ENCODE assay signal across 22 mouse cellular contexts in genomic region chr2:3940786-3941185, GRCm38 (mm10).
"Had no signal": no experiment of that assay in that cellular context is flagged by ENCODE, and none has a peak within 500 bp of the region (broad histone marks: within the 10 kb centered on the region; RNA-seq: fewer than 3 reads in every experiment).

No protein-coding gene starts in this region.

- H3K4me2 ChIP-seq: lung, embryonic 15.5 days; midbrain, embryonic 12.5 days; neural tube, embryonic 13.5 days; neural tube, embryonic 15.5 days had no signal

- H3K27ac ChIP-seq: lung, embryonic 15.5 days; macrophage; midbrain, embryonic 12.5 days; neural tube, embryonic 13.5 days; neural tube, embryonic 15.5 days had no signal

- H3K4me3 ChIP-seq: lung, embryonic 15.5 days; megakaryocyte, embryonic 14.5 days; midbrain, embryonic 12.5 days; myocyte; neural tube, embryonic 13.5 days; neural tube, embryonic 15.5 days had no signal

- H3K27me3 ChIP-seq: lung, embryonic 15.5 days; megakaryocyte, embryonic 14.5 days; midbrain, embryonic 12.5 days; neural tube, embryonic 13.5 days; neural tube, embryonic 15.5 days had no signal

- H3K36me3 ChIP-seq: lung, embryonic 15.5 days; midbrain, embryonic 12.5 days; neural tube, embryonic 13.5 days; neural tube, embryonic 15.5 days had no signal

- DNase-seq: liver, postnatal 0 days; lung, adult 2 months; lung, postnatal 14 days; lung, postnatal 36 days; midbrain, embryonic 14.5 days; retina, postnatal 1 day; right cerebral cortex, adult 18-20 months; right cerebral cortex, postnatal 25 days; right cerebral cortex, postnatal 4 days; spleen, adult 18-20 months; thymus, adult 2 months; thymus, postnatal 25 days; thymus, postnatal 4 days had no signal

- ATAC-seq: liver, postnatal 0 days; lung, postnatal 0 days; midbrain, embryonic 16.5 days had no signal

- H3K9me3 ChIP-seq: lung, embryonic 15.5 days; megakaryocyte, embryonic 14.5 days; midbrain, embryonic 12.5 days; neural tube, embryonic 13.5 days; neural tube, embryonic 15.5 days had no signal

- H3K4me1 ChIP-seq: lung, embryonic 15.5 days; megakaryocyte, embryonic 14.5 days; midbrain, embryonic 12.5 days; neural tube, embryonic 13.5 days; neural tube, embryonic 15.5 days had no signal

- H3K9ac ChIP-seq: liver, postnatal 0 days; lung, embryonic 15.5 days; midbrain, embryonic 12.5 days; neural tube, embryonic 13.5 days; neural tube, embryonic 15.5 days had no signal
